Mouse (Mus musculus) stomach, postnatal 0 days (tissue): ENCODE data around the gene Pbx3. TPM values are rescaled to one million over a fixed set of nuclear protein-coding genes. Genes with fewer than 3 reads are reported as not detected.
A peak's percentile ranks its signal among the peaks of the same experiment; 100 is the strongest.

ENCODE experiments used
- ATAC-seq: fragments of 200-750 bp; cut with Nextera tagmentation; 2 replicates; pipeline ENCODE4 v1.8.0; 2017; ENCODE audit not compliant: low FRiP score, low TSS enrichment
- DNase-seq: peaks from one replicate; pipeline ENCODE4 v3.0.0-alpha.2; 2016; ENCODE audit warnings: low spot score
- H3K27ac ChIP-seq: fragments of 300-500 bp; sonication (generic); replicated peaks from 2 replicates; pipeline ENCODE4 v1.5.1; 2014; ENCODE audit warnings: mild to moderate bottlenecking, control low read depth
- H3K27me3 ChIP-seq: fragments of 300-500 bp; sonication (generic); 2 replicates; pipeline ENCODE4 v1.6.1; 2014; ENCODE audit warnings: low read length; ENCODE audit not compliant: control insufficient read depth, insufficient read depth
- H3K36me3 ChIP-seq: fragments of 300-500 bp; sonication (generic); 2 replicates; pipeline ENCODE4 v1.6.1; 2014; ENCODE audit warnings: low read length, mixed read lengths; ENCODE audit not compliant: control insufficient read depth, insufficient read depth
- H3K4me1 ChIP-seq: fragments of 300-500 bp; sonication (generic); replicated peaks from 2 replicates; pipeline ENCODE4 v1.6.1; 2014; ENCODE audit warnings: antibody characterized with exemption; ENCODE audit not compliant: control insufficient read depth, insufficient read depth
- H3K4me2 ChIP-seq: fragments of 300-500 bp; sonication (generic); replicated peaks from 2 replicates; pipeline ENCODE4 v1.6.1; 2014; ENCODE audit warnings: low read depth, mild to moderate bottlenecking, control low read depth, moderate library complexity
- H3K4me3 ChIP-seq: fragments of 300-500 bp; sonication (generic); 2 replicates; pipeline ENCODE4 v1.5.1; 2014; ENCODE audit warnings: low read depth, low read length, control low read depth
- H3K9ac ChIP-seq: fragments of 300-500 bp; sonication (generic); 2 replicates; pipeline ENCODE4 v1.6.1; 2014; ENCODE audit warnings: mild to moderate bottlenecking, low read length, control low read depth, mixed read lengths
- H3K9me3 ChIP-seq: fragments of 300-500 bp; sonication (generic); 2 replicates; pipeline ENCODE4 v1.6.1; 2016; ENCODE audit warnings: low read length; ENCODE audit not compliant: control insufficient read depth
- CTCF ChIP-seq: IDR thresholded peaks from 2 replicates; pipeline ENCODE4 v1.5.1; 2016; ENCODE audit warnings: antibody characterized with exemption, low read depth, mild to moderate bottlenecking, moderate library complexity
- EP300 ChIP-seq: optimal IDR thresholded peaks from 2 replicates; pipeline ENCODE3; 2016; ENCODE audit warnings: antibody characterized with exemption
- WGBS: fragments of 180-500 bp; shearing (Covaris S2); extraction: QIAGEN DNeasy Blood & Tissue Kit; methylation state at CpG from one replicate; pipeline ENCODE4 v1.1.7; 2014; 5-methylcytosine and 5-hydroxymethylcytosine counted together
- polyA plus RNA-seq: library from polyadenylated mRNA; unstranded; fragments of >200 nt; fragmentation: Nextera tagmentation; extraction: Ambion mirVana; gene quantifications from 2 replicates; pipeline ENCODE4 v1.2.1, GENCODE M21; 2015

Gene Pbx3
- 11.6 and 14.1 TPM in 2 replicates for polyA plus RNA-seq

DNA sequence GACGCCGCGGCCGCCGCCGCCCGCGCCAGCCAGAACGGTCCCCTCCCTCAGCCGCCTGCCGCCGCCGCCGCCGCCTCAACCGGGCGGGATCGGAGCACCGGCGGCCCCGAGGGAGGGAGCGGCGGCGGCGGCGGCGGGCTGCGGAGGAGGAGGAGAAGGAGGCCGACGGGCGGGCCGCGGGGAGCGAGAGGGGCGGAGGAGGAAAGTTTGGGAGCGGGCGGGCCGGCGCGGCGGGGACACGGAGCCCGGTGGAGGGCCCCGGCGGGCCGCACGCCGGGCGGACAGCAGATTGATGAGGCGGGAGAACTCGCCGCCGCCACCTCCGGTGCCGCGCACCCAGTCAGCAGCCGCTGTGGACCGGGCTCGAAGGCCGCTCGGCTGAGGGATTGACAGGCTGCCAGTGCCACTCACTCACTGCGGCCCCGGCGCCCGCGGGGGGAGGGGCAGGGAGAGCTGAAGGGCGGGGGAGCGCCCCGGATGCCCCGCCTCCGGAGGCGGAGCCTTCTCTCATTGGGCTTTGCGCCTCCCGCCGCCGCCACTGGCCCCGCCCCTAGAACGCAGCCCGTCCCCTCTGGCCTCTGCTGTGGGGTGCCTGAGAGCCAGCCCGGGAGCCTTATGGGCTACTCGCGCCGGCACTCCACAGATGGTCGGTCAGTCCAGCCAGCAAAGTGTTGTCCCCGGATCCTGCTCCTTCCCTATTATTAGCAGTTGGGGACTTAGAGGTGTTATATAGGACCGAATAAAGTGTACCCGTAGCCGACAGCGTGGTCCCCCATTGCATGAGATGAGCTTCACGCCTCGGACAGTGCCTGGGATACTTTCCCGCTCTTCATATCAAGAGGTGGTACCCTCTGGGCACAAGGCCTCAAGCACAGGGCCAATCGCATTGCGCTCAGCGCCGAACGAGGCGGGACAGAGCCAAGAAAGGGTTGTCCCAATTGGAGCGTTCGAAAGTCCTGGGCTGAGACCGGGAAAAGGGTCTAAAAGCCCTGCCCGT lies at the start of gene Pbx3:
Gene Pbx3 (minus strand): TSS at position 838 of the 997 bp plus-strand sequence.
- peak within 1 kb of the TSS; percentile 97 for H3K4me2 ChIP-seq
- peak; percentile 97 for DNase-seq
- no peaks in the 10 kb centered on the region for H3K9me3 ChIP-seq
- H3K9ac ChIP-seq = peak within 1 kb of the TSS; percentile 87
- peak; percentile 93 for ATAC-seq
- no peaks in the 10 kb centered on the region for H3K4me1 ChIP-seq
- TF ChIP-seq CTCF (no peak), EP300 (no peak)
- H3K4me3 ChIP-seq = peak within 1 kb of the TSS; percentile 89
- H3K27me3 ChIP-seq = no peaks in the 10 kb centered on the region
- H3K27ac ChIP-seq = peak within 1 kb of the TSS; percentile 97
- no peaks in the 10 kb centered on the region for H3K36me3 ChIP-seq
- WGBS = under 1% methylated on average over 34 of the region's 102 CpGs

DNA sequence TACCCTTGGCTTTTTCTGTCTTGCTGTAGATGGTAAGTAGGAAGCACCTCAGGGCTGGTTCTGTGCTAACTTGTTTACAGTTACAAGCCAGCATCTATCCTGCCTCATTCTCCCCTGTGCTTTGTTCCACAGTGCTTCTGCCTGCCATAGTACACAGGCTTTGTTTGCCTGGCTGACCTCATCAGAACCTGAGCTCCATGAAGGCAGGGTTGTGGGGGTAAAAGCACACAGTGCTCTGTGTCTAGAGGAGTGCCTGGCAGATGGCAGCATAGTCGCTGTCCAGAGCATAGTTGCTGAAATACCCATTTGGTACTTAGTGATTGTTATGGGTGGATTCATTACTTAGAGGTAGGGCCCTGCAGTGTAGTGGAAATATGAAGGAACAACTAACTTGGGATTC lies 47.3 kb upstream of the Pbx3 start:
- WGBS = 45% methylated on average over 1 of the region's 1 CpGs
- DNase-seq = no peak
- no peak overlapping the region for H3K9ac ChIP-seq
- H3K4me1 ChIP-seq = no peaks in the 10 kb centered on the region
- no peak overlapping the region for H3K4me3 ChIP-seq
- H3K36me3 ChIP-seq = no peaks in the 10 kb centered on the region
- no peak overlapping the region for H3K27ac ChIP-seq
- H3K4me2 ChIP-seq = no peak overlapping the region
- TF ChIP-seq EP300 = no peak
- TF ChIP-seq CTCF = no peak
- no peak for ATAC-seq
- H3K27me3 ChIP-seq = no peaks in the 10 kb centered on the region
- H3K9me3 ChIP-seq = no peaks in the 10 kb centered on the region

DNA sequence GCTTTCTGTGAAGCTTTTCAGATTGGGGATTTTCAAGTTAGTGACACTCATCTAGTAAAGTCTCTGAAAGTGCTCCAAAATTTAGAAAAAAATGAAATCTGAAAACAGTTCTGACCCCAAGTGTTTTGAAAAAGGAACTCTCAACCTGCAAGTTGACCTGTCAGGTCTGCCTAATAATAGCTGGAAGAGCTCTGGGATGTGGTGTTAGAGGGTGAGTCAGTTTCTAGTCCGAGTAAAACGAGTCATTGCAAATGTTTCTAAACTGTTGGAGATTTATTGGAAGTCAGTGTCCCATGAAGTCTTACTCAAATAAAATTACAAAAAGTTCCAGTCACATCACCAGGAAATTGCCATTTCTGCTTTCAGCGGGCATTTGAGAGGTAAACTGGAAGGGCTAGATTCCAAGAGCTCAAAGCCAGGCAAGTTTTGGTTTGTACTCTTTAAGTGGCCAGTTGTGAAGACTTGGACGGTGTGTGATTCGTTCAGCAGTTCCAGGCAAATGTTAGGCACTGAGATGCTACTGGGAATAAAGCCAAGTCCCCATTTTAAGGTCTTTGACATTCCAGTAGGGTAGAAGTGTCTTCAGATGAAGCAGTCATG lies 36.9 kb upstream of the Pbx3 start:
- Histone ChIP-seq H3K36me3 (0 out of 2 replicates have a peak, but pooled peaks cover 2% of the 10 kb centered on the region), H3K4me1 (0 out of 2 replicates have a peak, but pooled peaks cover 2% of the 10 kb centered on the region), H3K4me3 (no peak overlapping the region), H3K27me3 (no peaks in the 10 kb centered on the region), H3K27ac (peak overlapping the region; percentile 35; the same call in 1 of the 2 replicates), H3K4me2 (no peak overlapping the region), H3K9me3 (no peaks in the 10 kb centered on the region), H3K9ac (no peak overlapping the region)
- WGBS = 47% methylated on average over 5 of the region's 5 CpGs
- TF ChIP-seq CTCF = no peak
- TF ChIP-seq EP300 = no peak
- DNase-seq = no peak
- ATAC-seq = no peak

DNA sequence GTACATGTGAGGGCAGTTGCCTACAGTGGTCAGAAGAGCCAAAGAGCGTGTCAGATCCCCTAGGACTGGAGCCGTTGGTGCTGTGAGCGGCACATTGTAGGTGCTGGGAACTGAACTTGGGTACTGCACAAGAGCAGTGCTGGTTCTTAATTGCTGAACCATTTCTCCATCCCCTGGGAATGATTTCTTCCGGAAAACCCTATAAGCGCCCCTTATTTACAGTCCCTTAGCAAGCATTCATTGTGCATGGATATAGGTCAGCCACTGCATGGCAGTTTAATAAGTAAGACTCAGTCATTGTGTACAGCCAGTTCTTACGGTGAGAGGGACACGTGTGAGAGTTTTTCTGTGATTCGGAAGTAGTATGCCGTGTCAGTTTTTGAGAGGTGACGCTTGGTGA lies 35.4 kb upstream of the Pbx3 start:
- DNase-seq = no peak
- TF ChIP-seq EP300 (no peak), CTCF (no peak)
- Histone ChIP-seq H3K4me2 (no peak overlapping the region), H3K27me3 (no peaks in the 10 kb centered on the region), H3K27ac (no peak overlapping the region), H3K36me3 (0 out of 2 replicates have a peak, but pooled peaks cover 2% of the 10 kb centered on the region), H3K9me3 (no peaks in the 10 kb centered on the region), H3K4me3 (no peak overlapping the region), H3K4me1 (0 out of 2 replicates have a peak, but pooled peaks cover 2% of the 10 kb centered on the region), H3K9ac (no peak overlapping the region)
- ATAC-seq = no peak
- WGBS = 93% methylated on average over 10 of the region's 10 CpGs

DNA sequence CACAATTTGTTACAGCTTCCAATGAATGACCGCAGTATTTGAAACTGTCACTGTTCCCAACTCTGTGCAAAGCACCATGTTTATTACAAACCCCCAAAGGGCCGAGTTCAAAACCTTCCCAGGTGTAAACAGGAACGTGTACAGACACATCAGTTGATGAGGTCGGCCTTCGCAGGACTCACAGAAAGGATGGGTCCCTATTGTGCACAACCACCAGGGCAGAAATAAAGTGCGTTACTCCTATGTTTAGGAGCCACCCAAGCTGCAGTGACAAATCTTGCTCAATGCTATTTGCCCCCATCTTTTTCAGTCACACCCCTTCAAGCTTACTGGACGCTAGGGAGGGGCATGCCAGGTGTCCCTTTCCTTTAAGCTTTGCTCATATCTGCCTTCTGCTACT lies 34.7 kb upstream of the Pbx3 start:
- 0 out of 2 replicates have a peak, but pooled peaks cover 2% of the 10 kb centered on the region for H3K4me1 ChIP-seq
- H3K36me3 ChIP-seq = 0 out of 2 replicates have a peak, but pooled peaks cover 2% of the 10 kb centered on the region
- WGBS = 28% methylated on average over 7 of the region's 7 CpGs
- TF ChIP-seq CTCF = no peak
- no peak for TF ChIP-seq EP300
- peak overlapping the region; percentile 76 for H3K4me2 ChIP-seq
- H3K27ac ChIP-seq = no peak overlapping the region
- ATAC-seq = no peak
- H3K27me3 ChIP-seq = no peaks in the 10 kb centered on the region
- DNase-seq = no peak
- H3K9me3 ChIP-seq = no peaks in the 10 kb centered on the region
- peak overlapping the region; percentile 95 for H3K9ac ChIP-seq
- H3K4me3 ChIP-seq = peak overlapping the region; percentile 96
